Mouse (Mus musculus) neutrophil, adult 5-6 weeks (primary cell): ENCODE measurements around the gene Trpm1. TPM values are rescaled to one million over a fixed set of nuclear protein-coding genes. Genes with fewer than 3 reads are reported as not detected.

ENCODE experiments used
- ATAC-seq: fragments of 151-379, 151-347 bp; 2 replicates; pipeline ENCODE4 v1.8.0; 2017; ENCODE audit warnings: mild to moderate bottlenecking, moderate TSS enrichment; ENCODE audit not compliant: insufficient number of reproducible peaks, poor library complexity, low FRiP score, severe bottlenecking; ENCODE audit errors: extremely low read depth
- total RNA-seq: library from RNA; stranded (forward); fragments of 200-1000 nt; gene quantifications from 2 replicates; pipeline ENCODE4 v1.2.3, GENCODE M21; 2017

Gene Trpm1
- total RNA-seq, 1 experiment from 2014 or later: 0.23 TPM

- no peak for ATAC-seq
Observed at GRCm38 (mm10) chr7:64160737-64161470, 7.3 kb downstream of the Trpm1 start.

DNA sequence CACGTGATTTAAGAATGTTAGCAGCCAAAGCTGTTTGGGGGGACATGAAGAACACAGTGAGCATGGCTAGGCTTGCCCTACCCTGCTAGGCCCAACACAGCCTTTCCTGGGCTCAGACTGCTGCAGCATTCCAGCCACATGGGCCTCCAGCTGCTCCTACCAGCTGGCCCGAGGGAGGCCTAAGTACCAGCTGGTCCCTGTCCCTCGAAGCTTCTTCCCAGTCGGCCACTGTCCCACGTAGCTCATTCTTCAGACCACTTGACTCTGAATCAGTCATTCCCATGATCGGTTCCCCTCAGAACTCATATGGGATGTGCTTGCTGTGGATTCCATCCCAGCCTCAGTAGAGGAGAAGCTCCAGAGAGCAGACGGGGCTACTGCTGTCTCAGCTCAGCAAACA is 8.4 kb downstream of the Trpm1 start:
- ATAC-seq: no peak

DNA sequence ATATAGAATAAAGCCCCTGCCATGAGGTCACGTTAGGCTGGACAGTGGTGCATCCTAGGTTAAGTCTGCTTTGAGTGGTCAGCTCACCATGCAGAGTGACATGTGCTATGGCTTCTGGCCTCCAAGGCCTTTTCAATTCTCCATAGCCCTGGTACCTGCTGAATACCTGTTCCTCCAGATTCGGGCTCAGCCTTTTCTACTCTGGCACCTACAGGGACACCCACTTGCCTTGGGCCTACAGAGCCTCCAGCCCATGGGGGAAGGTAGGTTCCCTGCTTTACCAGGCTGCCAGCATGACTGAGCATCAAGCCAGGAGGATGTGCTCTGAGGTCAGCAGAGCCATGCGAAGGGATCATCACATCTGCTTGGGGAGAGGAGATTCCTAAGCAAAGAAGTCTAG is 9.5 kb downstream of the Trpm1 start:
- ATAC-seq: no peak

DNA sequence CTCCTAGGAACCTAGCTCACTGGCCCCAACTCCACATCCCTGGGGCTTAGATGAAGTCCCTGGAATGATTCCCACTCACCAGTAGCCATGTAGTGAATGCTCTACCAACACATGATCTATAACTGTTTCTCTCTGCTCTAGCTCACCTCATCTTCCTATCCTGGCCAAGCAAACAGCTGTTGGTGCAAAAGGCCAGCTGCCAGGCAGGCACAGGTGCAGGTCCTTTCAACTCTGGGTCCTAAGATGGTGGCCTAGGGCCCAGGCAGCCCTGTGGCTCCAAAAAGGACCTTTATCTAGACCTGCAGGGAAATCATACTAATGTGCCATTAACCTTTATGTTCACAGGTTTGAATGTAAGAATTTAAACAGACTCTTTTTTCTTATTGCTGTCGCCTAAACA is 10.3 kb downstream of the Trpm1 start:
- no peak for ATAC-seq

GRCm38 (mm10) chr7:64164997-64165396 is 11.4 kb downstream of the Trpm1 start:
- no peak for ATAC-seq

DNA sequence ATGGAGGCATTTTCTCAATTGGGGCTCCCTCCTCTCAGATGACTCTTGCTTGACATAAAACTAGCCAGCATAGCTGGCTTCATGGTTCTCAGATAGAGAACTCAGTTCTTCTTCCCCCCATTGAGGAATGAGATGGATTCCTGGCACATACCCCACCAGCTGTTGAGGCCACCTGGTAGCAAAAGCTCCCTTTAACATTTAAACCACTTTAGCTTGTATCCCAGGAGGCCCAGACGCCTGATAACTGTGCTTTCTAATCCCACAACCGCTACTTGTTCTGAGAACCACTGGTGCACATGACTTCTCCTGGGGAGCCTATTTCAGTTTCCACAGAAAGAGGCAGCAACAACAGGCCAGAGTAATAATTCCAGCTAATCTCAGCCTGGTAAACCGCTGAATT is 12.4 kb downstream of the Trpm1 start:
- no peak for ATAC-seq

DNA sequence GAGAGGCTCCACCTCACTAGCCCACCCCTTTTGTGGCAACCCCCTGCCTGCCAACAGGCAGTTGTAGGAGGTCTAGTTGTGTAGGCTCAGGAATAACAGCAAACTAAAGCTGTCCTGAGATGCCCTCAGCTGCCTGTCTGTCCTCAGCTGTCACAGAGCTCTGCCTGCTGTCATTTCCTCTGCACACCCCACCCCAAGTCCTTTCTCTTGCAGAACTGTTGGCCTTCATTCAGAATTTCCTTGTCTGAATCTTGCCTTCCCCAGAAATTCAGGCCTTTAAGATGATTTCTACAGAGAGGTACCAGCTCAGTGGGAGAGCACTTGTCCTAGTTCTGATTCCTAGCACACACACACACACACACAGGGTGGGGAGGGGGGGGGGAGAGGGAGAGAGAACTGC is 13.1 kb downstream of the Trpm1 start:
- no peak for ATAC-seq

DNA sequence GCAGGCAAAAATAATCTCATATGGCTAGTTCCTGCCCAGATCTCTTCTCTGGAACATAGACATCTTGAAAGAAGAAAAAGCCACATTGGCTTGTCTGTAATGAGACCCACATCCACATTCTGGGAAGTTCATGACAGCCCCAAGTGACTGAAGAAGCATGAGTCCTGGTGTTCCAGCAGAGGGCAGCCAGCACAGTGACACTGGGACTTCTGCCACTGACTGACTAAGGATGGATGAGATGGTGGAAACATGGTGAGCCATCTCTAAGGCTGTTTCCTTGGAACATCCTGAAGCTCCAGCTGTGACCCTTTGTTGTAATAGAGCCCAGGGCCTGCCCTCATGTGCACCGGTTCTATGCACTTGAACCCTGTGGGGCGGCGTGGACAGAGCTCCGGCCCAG is 25.7 kb downstream of the Trpm1 start:
- no peak for ATAC-seq

DNA sequence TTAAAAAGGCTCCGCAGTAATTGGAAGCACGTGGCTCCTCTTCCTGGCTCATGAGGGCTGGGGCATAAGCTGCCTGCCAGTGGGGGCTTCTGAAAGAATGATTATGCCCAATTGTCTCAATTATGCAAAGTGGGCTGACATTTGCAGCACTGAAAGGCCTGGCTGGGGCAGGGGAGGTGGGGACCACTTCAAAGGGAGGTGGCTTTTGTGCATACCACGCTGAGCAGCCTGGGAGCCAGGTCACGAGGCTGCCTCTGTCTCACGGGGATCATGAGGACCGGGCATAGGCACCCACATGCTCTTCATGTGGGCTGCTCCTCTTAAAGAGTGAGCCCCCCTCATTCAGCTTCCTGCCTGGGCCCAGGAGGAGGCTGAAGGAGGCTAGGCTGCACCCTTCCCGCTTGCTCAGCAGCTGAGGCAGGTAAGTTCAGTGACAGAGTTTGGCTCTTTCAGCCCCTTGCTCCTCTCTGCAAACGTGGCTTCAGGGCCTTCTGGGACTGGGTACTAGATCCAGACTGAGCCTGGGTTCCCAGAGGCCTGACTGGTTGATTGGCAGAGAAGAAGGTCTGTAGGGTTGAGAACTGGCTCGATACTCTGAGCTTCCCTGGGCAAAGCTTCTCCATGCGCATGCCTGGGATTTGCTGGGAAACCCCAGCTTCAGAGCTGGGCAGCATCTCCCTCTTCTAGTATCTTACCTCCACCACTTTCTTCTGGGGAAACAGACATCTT is 31.7 kb downstream of the Trpm1 start:
- ATAC-seq: 0 out of 2 replicates have a peak, but pooled peaks have one; percentile 13

DNA sequence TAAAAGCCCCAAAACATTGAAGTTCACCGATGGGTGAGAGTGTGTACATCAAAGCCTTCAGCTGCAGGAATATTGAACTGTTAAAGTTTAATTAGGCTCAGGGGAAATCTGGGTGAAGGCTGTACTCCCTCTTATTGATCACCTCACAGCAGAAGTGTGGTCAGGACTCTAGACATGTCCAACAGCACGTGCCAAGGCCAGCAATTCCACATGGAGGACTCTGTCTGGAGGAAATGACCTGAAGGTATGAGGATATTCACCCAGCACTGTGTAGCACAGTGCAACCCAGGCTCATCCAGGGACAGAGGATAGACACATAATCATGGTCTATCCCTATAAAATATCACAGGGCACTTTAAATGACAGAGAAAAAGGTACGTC is 32.3 kb downstream of the Trpm1 start:
- ATAC-seq: no peak

GRCm38 (mm10) chr7:64192261-64192943 is 38.8 kb downstream of the Trpm1 start:
- no peak for ATAC-seq

- ATAC-seq: no peak
Observed at GRCm38 (mm10) chr7:64193476-64193875, 39.8 kb downstream of the Trpm1 start.

DNA sequence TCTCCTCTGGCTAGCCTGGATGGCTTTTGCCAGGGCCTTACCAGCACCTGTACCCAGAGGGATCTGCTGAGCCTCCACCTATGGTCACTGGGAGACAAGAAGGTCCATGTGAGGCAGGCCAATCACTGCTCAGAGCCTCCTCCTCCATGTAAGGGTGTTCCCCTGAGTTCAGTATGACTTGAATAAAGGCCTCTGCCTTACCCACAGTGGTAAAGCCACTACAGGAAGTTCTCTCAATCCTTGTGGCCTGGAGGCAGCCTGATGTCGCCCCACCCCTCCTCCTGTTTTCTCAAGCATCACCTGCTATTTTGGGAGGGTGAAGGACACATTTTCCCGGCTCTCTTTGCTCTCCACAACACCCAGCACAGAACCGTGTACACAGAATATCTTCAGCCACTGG is 42.5 kb downstream of the Trpm1 start:
- ATAC-seq: no peak

DNA sequence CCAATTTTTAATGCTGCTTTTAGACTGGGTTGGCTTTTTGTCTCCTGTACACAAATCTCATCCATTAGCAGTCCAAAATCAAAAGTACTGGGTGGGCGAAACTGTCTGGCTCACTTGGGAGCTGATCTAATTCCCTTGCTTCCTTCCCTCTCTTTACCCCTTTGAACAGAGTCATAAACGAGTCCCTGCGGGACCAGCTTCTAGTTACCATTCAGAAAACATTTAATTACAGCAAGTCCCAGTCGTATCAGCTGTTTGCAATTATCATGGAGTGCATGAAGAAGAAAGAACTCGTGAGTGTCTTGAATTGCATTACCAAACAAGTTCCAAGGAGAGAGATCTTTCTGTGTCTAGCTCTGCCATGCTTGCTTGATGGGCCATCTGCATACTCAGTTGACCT is 55.1 kb downstream of the Trpm1 start:
- no peak for ATAC-seq

DNA sequence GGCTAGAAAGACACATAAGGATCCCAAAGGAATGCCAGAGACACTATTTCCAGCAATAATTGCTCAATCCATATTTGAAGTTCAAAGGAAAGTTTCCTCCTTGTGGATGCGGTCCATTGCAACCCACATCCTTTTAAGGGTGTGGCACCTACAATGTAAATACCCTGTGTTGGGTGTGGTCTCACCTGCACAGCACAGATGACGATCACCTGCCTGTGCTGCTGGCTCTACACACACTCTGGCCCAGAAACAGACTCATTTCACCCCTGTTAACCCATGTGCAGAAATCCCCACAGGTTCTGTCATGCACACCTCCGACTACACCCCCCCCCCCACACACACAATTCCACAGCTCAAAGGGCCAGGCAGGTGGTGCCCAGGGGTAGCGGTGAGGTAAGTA is 59.2 kb downstream of the Trpm1 start:
- no peak for ATAC-seq

GRCm38 (mm10) chr7:64214066-64214465 is 60.4 kb downstream of the Trpm1 start:
- ATAC-seq: no peak

DNA sequence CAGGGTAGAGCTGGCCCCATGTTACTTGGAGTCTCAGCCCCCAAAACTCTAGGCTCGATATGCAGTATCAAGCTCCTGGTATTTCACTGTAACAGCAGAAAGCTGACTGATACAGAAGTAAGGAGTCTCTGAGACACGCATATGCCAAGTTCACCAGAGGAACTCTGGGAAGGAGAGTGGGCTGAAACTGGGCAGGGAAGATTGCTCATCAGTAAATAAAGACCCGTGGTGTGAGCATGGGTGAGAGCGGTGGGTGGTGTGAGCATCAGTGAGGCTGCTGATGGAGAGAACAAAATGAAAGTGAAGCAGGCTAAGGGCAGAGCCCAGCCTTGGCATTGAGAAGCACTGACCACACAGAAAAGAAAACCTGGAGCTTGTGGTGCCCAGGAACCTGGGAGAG is 62.0 kb downstream of the Trpm1 start:
- ATAC-seq: no peak

DNA sequence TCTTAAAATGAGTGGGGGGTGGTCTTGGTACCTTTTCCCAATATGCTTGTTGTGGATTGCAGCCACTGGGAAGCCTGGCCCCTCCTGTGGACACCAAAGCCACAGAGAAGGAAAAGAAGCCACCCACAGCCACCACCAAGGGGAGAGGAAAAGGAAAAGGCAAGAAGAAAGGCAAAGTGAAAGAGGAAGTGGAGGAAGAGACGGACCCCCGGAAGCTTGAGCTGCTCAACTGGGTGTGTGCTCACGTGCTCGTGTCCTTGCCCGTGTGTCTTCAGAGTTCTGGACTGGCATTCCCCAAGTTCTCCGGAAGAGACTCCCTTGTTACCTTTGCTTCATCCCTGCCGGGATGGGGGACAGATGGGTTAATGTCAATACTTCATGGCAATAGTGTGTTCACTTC is 63.8 kb downstream of the Trpm1 start:
- no peak for ATAC-seq

- no peak for ATAC-seq
Observed at GRCm38 (mm10) chr7:64219765-64220164, 66.1 kb downstream of the Trpm1 start.

GRCm38 (mm10) chr7:64223215-64223614 is 69.6 kb downstream of the Trpm1 start:
- no peak for ATAC-seq
